Mouse (Mus musculus): ENCODE results near the gene Tmtc2. TPM values are rescaled to one million over a fixed set of nuclear protein-coding genes. Genes with fewer than 3 reads are reported as not detected.

Tmtc2 gene
- polyA plus RNA-seq, 1 experiment from 2014 or later: 8.1 TPM

DNA sequence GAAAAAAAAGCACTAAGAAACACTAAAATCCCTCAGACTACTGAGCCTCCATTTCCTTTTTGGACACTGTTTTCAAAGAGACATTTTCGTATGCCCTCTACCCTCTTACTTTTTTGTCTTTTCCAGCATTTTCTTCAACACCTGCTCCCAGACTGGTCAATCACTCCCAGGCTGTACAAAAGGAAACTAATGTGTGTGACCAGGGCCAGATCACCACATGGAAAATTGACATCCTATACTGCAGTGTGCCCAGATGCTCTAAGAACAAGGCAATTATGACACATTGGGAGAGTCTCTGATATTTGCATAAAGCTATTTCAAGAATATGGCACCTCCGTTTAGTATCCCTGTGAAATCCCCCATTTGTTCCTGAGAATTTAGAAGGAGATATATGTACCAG lies 127.1 kb downstream of the Tmtc2 start:
- no peak overlapping the region for H3K4me2 ChIP-seq (ENCODE audit: low read depth, low read length)
- ATAC-seq (ENCODE audit: low read depth): no peak
- no peaks in the 10 kb centered on the region for H3K27me3 ChIP-seq (ENCODE audit: control insufficient read depth, insufficient read depth, low read depth, low read length)
- H3K9ac ChIP-seq (ENCODE audit: low read length): no peak overlapping the region
- 83% methylated on average over 2 of the region's 2 CpGs for WGBS
- no peaks in the 10 kb centered on the region for H3K36me3 ChIP-seq (ENCODE audit: control insufficient read depth, insufficient read depth, low read length)
- no peaks in the 10 kb centered on the region for H3K9me3 ChIP-seq (ENCODE audit: control insufficient read depth, low read length)
- no peak overlapping the region for H3K4me3 ChIP-seq (ENCODE audit: low read length)
- no peak overlapping the region for H3K27ac ChIP-seq (ENCODE audit: low read length)
- H3K4me1 ChIP-seq (replicated peaks; ENCODE audit: control insufficient read depth, insufficient read depth, low read length): no peaks in the 10 kb centered on the region

DNA sequence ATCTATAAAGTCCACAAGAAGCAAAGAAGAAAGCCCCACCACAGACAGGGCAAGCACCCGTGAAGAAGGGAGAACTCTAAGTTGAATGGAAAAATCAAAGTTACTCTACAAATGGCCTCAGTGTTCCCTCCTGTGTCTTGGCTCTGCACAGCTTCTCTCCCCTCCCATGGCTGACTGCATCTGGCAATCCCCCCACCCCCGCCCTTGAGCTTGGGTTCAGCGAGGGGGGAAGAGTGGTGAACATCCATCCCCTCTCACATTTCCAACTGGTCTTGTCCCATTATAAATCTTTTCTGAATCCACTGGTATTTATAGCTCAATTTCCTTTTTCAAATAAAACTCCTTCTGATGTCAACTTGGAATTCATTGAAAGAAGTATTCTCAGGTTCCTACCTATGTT lies 129.9 kb downstream of the Tmtc2 start:
- Histone ChIP-seq H3K4me2 (ENCODE audit: low read depth, low read length) (no peak overlapping the region), H3K27ac (ENCODE audit: low read length) (no peak overlapping the region), H3K9ac (ENCODE audit: low read length) (no peak overlapping the region), H3K27me3 (ENCODE audit: control insufficient read depth, insufficient read depth, low read depth, low read length) (no peaks in the 10 kb centered on the region), H3K4me3 (ENCODE audit: low read length) (no peak overlapping the region), H3K9me3 (ENCODE audit: control insufficient read depth, low read length) (no peaks in the 10 kb centered on the region), H3K4me1 (replicated peaks; ENCODE audit: control insufficient read depth, insufficient read depth, low read length) (no peaks in the 10 kb centered on the region), H3K36me3 (ENCODE audit: control insufficient read depth, insufficient read depth, low read length) (no peaks in the 10 kb centered on the region)
- 67% methylated on average over 3 of the region's 3 CpGs for WGBS
- ATAC-seq (ENCODE audit: low read depth): no peak

DNA sequence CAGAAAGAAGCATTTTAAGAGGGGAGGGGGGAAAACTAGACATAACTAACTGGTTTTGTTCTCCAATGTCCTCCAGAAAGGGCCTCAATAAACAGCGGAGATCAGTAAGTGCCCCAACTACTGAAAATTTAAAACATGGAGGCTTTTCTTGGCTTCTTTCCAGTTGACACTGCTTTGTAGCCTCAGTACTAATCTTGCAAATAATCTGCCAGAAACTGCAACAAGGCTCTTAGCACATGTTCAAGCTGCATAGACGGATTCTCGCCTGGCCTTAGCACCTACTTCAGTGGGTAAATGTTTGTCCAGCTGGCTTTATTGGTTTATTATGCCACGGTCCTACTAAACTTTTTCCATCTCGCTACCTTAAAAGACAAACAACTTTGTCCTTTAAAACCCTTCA lies 139.4 kb downstream of the Tmtc2 start:
- Histone ChIP-seq H3K4me1 (replicated peaks; ENCODE audit: control insufficient read depth, insufficient read depth, low read length) (0 out of 2 replicates have a peak, but pooled peaks cover 5% of the 10 kb centered on the region), H3K27me3 (ENCODE audit: control insufficient read depth, insufficient read depth, low read depth, low read length) (no peaks in the 10 kb centered on the region), H3K9ac (ENCODE audit: low read length) (no peak overlapping the region), H3K9me3 (ENCODE audit: control insufficient read depth, low read length) (no peaks in the 10 kb centered on the region), H3K36me3 (ENCODE audit: control insufficient read depth, insufficient read depth, low read length) (no peaks in the 10 kb centered on the region), H3K4me3 (ENCODE audit: low read length) (no peak overlapping the region), H3K27ac (ENCODE audit: low read length) (no peak overlapping the region), H3K4me2 (ENCODE audit: low read depth, low read length) (no peak overlapping the region)
- 33% methylated on average over 5 of the region's 5 CpGs for WGBS
- peak; percentile 69; the same call in 1 of the 2 replicates for ATAC-seq (ENCODE audit: low read depth)

DNA sequence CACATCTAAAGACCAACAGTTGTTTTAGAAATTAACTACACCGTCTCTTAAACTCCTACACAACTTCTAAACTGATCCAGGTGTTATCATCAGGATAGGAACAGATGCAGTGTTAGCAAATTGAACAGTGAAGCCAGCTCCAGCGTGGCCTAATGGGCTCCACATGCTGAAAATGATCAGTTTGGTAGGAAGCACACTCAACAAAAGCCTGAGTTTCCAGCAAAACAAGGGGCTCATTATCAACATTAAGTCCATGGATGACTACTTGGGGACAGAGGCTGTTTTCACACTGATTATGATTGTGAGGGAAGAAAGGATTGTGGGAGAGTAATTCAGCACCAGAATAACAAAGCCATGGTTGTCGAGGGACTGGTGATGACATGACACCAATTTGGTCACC lies 143.4 kb downstream of the Tmtc2 start:
- WGBS: 78% methylated on average over 3 of the region's 3 CpGs
- no peak overlapping the region for H3K4me2 ChIP-seq (ENCODE audit: low read depth, low read length)
- no peaks in the 10 kb centered on the region for H3K9me3 ChIP-seq (ENCODE audit: control insufficient read depth, low read length)
- ATAC-seq (ENCODE audit: low read depth): no peak
- no peak overlapping the region for H3K4me3 ChIP-seq (ENCODE audit: low read length)
- H3K4me1 ChIP-seq (replicated peaks; ENCODE audit: control insufficient read depth, insufficient read depth, low read length): 0 out of 2 replicates have a peak, but pooled peaks cover 5% of the 10 kb centered on the region
- no peak overlapping the region for H3K9ac ChIP-seq (ENCODE audit: low read length)
- H3K27ac ChIP-seq (ENCODE audit: low read length): no peak overlapping the region
- H3K27me3 ChIP-seq (ENCODE audit: control insufficient read depth, insufficient read depth, low read depth, low read length): no peaks in the 10 kb centered on the region
- H3K36me3 ChIP-seq (ENCODE audit: control insufficient read depth, insufficient read depth, low read length): no peaks in the 10 kb centered on the region

DNA sequence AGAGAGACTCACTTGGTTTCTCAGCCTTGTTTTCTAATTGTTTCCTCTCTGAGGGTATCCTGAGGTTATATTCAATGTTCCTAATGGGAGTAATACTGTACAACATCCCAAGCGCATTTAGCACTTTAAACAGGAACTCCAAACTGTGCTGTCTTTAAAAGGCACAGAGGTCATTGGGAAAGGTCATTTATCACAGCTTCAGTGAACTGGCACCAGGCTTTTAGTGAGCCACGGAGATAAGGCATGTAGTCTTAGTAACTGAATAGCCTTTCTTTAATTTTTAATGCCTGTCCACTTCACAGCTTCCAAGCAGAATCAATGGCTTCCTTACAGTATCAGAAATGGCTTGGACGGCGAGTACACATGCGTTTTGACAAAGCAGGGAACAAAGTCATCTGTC lies 144.0 kb downstream of the Tmtc2 start:
- no peaks in the 10 kb centered on the region for H3K36me3 ChIP-seq (ENCODE audit: control insufficient read depth, insufficient read depth, low read length)
- H3K27ac ChIP-seq (ENCODE audit: low read length): no peak overlapping the region
- H3K9ac ChIP-seq (ENCODE audit: low read length): no peak overlapping the region
- H3K9me3 ChIP-seq (ENCODE audit: control insufficient read depth, low read length): no peaks in the 10 kb centered on the region
- no peak overlapping the region for H3K4me3 ChIP-seq (ENCODE audit: low read length)
- 58% methylated on average over 5 of the region's 5 CpGs for WGBS
- H3K4me1 ChIP-seq (replicated peaks; ENCODE audit: control insufficient read depth, insufficient read depth, low read length): 0 out of 2 replicates have a peak, but pooled peaks cover 3% of the 10 kb centered on the region
- H3K27me3 ChIP-seq (ENCODE audit: control insufficient read depth, insufficient read depth, low read depth, low read length): no peaks in the 10 kb centered on the region
- no peak overlapping the region for H3K4me2 ChIP-seq (ENCODE audit: low read depth, low read length)
- no peak for ATAC-seq (ENCODE audit: low read depth)

DNA sequence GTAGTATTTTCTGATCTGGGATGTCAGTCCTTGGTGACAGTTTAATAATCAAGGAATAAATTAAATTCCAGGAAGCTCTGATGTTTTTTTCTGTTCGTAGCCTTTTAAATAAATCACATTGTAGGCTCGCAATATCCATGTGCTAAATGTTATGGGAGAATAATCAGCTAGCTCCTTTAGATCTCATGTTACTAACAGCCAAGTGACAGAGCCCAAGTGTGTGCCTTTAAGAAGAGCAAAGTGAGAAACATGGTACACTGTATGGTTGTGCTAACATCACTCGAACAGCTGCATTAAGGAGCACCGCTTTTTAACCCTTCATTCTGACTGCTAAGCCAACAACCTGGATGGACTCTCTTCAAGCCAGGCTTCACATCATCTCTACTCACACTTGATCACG lies 146.2 kb downstream of the Tmtc2 start:
- no peaks in the 10 kb centered on the region for H3K4me1 ChIP-seq (replicated peaks; ENCODE audit: control insufficient read depth, insufficient read depth, low read length)
- H3K4me2 ChIP-seq (ENCODE audit: low read depth, low read length): no peak overlapping the region
- 58% methylated on average over 5 of the region's 5 CpGs for WGBS
- H3K27ac ChIP-seq (ENCODE audit: low read length): no peak overlapping the region
- H3K9me3 ChIP-seq (ENCODE audit: control insufficient read depth, low read length): no peaks in the 10 kb centered on the region
- H3K27me3 ChIP-seq (ENCODE audit: control insufficient read depth, insufficient read depth, low read depth, low read length): no peaks in the 10 kb centered on the region
- no peak for ATAC-seq (ENCODE audit: low read depth)
- H3K9ac ChIP-seq (ENCODE audit: low read length): no peak overlapping the region
- no peaks in the 10 kb centered on the region for H3K36me3 ChIP-seq (ENCODE audit: control insufficient read depth, insufficient read depth, low read length)
- H3K4me3 ChIP-seq (ENCODE audit: low read length): no peak overlapping the region

DNA sequence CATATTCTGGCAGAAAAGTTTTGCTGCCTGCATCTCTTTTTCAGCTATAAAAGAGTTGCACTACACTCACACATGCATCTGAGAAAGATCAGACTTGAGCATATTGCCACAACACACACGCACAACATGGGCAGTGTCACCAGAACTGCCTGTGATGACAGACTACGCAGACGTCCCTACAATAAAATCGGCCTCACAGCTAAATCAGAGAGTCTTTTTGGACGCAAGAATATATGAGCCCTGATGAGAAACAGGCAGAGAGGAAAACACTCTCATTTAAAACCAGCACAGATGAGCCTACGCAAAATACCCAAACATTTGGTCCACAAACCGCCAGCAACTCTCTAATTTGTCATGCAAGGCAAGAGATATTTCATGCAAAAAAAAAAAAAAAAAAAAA lies 146.6 kb downstream of the Tmtc2 start:
- Histone ChIP-seq H3K4me2 (ENCODE audit: low read depth, low read length) (no peak overlapping the region), H3K27me3 (ENCODE audit: control insufficient read depth, insufficient read depth, low read depth, low read length) (no peaks in the 10 kb centered on the region), H3K9me3 (ENCODE audit: control insufficient read depth, low read length) (no peaks in the 10 kb centered on the region), H3K36me3 (ENCODE audit: control insufficient read depth, insufficient read depth, low read length) (no peaks in the 10 kb centered on the region), H3K4me3 (ENCODE audit: low read length) (no peak overlapping the region), H3K4me1 (replicated peaks; ENCODE audit: control insufficient read depth, insufficient read depth, low read length) (no peaks in the 10 kb centered on the region), H3K27ac (ENCODE audit: low read length) (no peak overlapping the region), H3K9ac (ENCODE audit: low read length) (no peak overlapping the region)
- ATAC-seq (ENCODE audit: low read depth): no peak
- WGBS: 73% methylated on average over 7 of the region's 7 CpGs

DNA sequence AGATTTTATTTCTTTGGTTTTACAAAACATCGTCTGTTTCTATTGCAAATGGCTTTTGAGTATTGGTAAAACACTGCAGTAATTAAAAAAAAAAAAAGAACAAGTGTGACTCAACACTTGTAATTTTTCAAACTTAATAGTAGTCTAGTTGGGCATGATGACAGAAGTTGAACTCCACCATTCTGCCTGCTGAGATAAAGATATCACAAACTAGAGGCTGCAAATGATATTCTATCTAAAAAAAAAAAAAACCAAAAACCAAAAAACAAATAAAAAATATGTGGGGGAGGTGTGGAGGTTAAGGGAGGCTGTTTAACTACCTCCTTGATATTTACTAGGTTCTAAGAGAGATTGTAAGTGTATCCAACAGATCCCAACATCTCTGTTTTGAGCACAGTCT lies 149.2 kb downstream of the Tmtc2 start:
- Histone ChIP-seq H3K9ac (ENCODE audit: low read length) (no peak overlapping the region), H3K9me3 (ENCODE audit: control insufficient read depth, low read length) (no peaks in the 10 kb centered on the region), H3K36me3 (ENCODE audit: control insufficient read depth, insufficient read depth, low read length) (no peaks in the 10 kb centered on the region), H3K4me1 (replicated peaks; ENCODE audit: control insufficient read depth, insufficient read depth, low read length) (no peaks in the 10 kb centered on the region), H3K4me3 (ENCODE audit: low read length) (no peak overlapping the region), H3K4me2 (ENCODE audit: low read depth, low read length) (no peak overlapping the region), H3K27ac (ENCODE audit: low read length) (no peak overlapping the region), H3K27me3 (ENCODE audit: control insufficient read depth, insufficient read depth, low read depth, low read length) (no peaks in the 10 kb centered on the region)
- WGBS: 86% methylated on average over 1 of the region's 1 CpGs
- no peak for ATAC-seq (ENCODE audit: low read depth)

DNA sequence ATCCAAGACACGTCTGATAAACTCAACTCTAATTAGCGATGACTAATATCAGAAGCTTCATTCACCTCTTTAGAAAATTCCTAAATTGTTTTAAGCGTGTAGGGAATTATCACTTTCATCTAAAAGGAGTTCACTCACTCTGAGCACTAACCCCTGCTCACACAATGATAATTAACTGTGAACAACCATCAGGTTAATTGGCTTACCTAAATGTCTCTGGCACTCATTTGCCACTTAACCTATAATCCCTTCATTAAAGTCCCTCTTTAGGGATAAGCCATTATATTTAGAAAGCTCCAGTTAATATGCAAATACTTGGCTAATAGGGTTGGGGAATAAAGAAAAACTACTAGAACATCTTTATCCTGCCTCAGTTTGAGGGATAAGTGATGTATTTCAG lies 151.1 kb downstream of the Tmtc2 start:
- H3K4me1 ChIP-seq (replicated peaks; ENCODE audit: control insufficient read depth, insufficient read depth, low read length): no peaks in the 10 kb centered on the region
- 81% methylated on average over 3 of the region's 3 CpGs for WGBS
- H3K9me3 ChIP-seq (ENCODE audit: control insufficient read depth, low read length): no peaks in the 10 kb centered on the region
- no peaks in the 10 kb centered on the region for H3K36me3 ChIP-seq (ENCODE audit: control insufficient read depth, insufficient read depth, low read length)
- H3K9ac ChIP-seq (ENCODE audit: low read length): no peak overlapping the region
- ATAC-seq (ENCODE audit: low read depth): no peak
- H3K4me2 ChIP-seq (ENCODE audit: low read depth, low read length): no peak overlapping the region
- no peak overlapping the region for H3K27ac ChIP-seq (ENCODE audit: low read length)
- H3K4me3 ChIP-seq (ENCODE audit: low read length): no peak overlapping the region
- H3K27me3 ChIP-seq (ENCODE audit: control insufficient read depth, insufficient read depth, low read depth, low read length): no peaks in the 10 kb centered on the region

DNA sequence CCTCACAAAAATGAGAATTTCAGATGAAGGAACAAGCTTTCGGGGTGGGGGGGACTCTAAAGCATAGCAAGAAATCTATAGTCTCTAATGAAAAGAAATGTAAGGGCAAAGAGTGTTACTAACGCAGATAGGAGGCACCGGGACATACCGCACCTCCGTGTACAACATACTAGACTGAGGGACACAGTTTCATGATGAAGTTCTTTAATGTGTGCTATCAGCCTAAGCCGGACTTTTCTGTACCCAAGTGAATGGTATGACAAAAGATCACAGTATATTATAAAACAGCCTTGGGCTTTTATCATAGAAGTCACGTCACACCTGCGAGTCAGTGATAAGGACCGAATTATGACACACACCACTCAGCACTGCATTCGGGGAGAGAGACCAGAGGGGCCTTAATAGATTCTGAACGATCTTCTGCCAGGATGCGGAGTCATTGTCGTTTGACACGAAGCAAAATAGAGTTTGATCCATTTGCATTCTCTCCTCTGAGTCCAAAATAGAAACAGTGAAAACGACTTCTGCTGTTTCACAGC lies 156.3 kb downstream of the Tmtc2 start:
- Histone ChIP-seq H3K4me2 (ENCODE audit: low read depth, low read length) (no peak overlapping the region), H3K27me3 (ENCODE audit: control insufficient read depth, insufficient read depth, low read depth, low read length) (no peaks in the 10 kb centered on the region), H3K4me3 (ENCODE audit: low read length) (no peak overlapping the region), H3K4me1 (replicated peaks; ENCODE audit: control insufficient read depth, insufficient read depth, low read length) (no peaks in the 10 kb centered on the region), H3K9ac (ENCODE audit: low read length) (no peak overlapping the region), H3K27ac (ENCODE audit: low read length) (no peak overlapping the region), H3K9me3 (ENCODE audit: control insufficient read depth, low read length) (no peaks in the 10 kb centered on the region), H3K36me3 (ENCODE audit: control insufficient read depth, insufficient read depth, low read length) (peaks cover 6% of the 10 kb centered on the region)
- no peak for ATAC-seq (ENCODE audit: low read depth)
- WGBS: 72% methylated on average over 15 of the region's 15 CpGs

Measured in lung, embryonic 16.5 days (tissue).